Mouse (Mus musculus) liver, embryonic 15.5 days (tissue): ENCODE results near the gene Fndc3b. TPM values are rescaled to one million over a fixed set of nuclear protein-coding genes. Genes with fewer than 3 reads are reported as not detected.

Experiments used
- ATAC-seq: fragments of 200-750 bp; cut with Nextera tagmentation; 2 replicates; pipeline ENCODE4 v1.8.0; 2017; ENCODE audit warnings: moderate number of reproducible peaks, mild to moderate bottlenecking, moderate library complexity; ENCODE audit not compliant: insufficient read depth
- H3K27ac ChIP-seq: fragments of 300-500 bp; sonication (generic); replicated peaks from 2 replicates; pipeline ENCODE4 v1.5.1; 2015; ENCODE audit warnings: mild to moderate bottlenecking, inconsistent platforms
- H3K27me3 ChIP-seq: fragments of 300-500 bp; sonication (generic); 2 replicates; pipeline ENCODE4 v1.6.1; 2015; ENCODE audit warnings: mild to moderate bottlenecking, inconsistent platforms
- H3K36me3 ChIP-seq: fragments of 300-500 bp; sonication (generic); replicated peaks from 2 replicates; pipeline ENCODE4 v1.6.1; 2015; ENCODE audit warnings: moderate library complexity, mild to moderate bottlenecking, inconsistent platforms
- H3K4me1 ChIP-seq: fragments of 300-500 bp; sonication (generic); replicated peaks from 2 replicates; pipeline ENCODE4 v1.6.1; 2015; ENCODE audit warnings: inconsistent platforms
- H3K4me2 ChIP-seq: fragments of 300-500 bp; sonication (generic); 2 replicates; pipeline ENCODE4 v1.6.1; 2015; ENCODE audit warnings: moderate library complexity, mild to moderate bottlenecking, inconsistent platforms
- H3K4me3 ChIP-seq: fragments of 300-500 bp; sonication (generic); replicated peaks from 2 replicates; pipeline ENCODE4 v1.5.1; 2015; ENCODE audit warnings: mild to moderate bottlenecking, inconsistent platforms
- H3K9ac ChIP-seq: fragments of 300-500 bp; sonication (generic); 2 replicates; pipeline ENCODE4 v1.6.1; 2015; ENCODE audit warnings: moderate library complexity, mild to moderate bottlenecking, inconsistent platforms
- H3K9me3 ChIP-seq: fragments of 300-500 bp; sonication (generic); replicated peaks from 2 replicates; pipeline ENCODE4 v1.6.1; 2016; ENCODE audit warnings: inconsistent platforms
- WGBS: fragments of 180-500 bp; shearing (Covaris S2); methylation state at CpG from one replicate; pipeline ENCODE4 v1.1.7; 2015; ENCODE audit warnings: mixed read lengths; ENCODE audit not compliant: insufficient replicate concordance; 5-methylcytosine and 5-hydroxymethylcytosine counted together
- polyA plus RNA-seq: library from polyadenylated mRNA; unstranded; fragments of >200 nt; fragmentation: Nextera tagmentation; extraction: Ambion mirVana; gene quantifications from 2 replicates; pipeline ENCODE4 v1.2.1, GENCODE M21; 2015

Gene Fndc3b
- polyA plus RNA-seq, 1 experiment from 2014 or later, result 8.5 TPM

- Histone ChIP-seq H3K9ac (no peak overlapping the region), H3K4me3 (no peak overlapping the region), H3K36me3 (peaks cover 37% of the 10 kb centered on the region), H3K4me2 (no peak overlapping the region), H3K27me3 (no peaks in the 10 kb centered on the region), H3K9me3 (no peaks in the 10 kb centered on the region), H3K4me1 (no peaks in the 10 kb centered on the region), H3K27ac (no peak overlapping the region)
- ATAC-seq, result no peak
- 67% methylated on average over 6 of the region's 6 CpGs for WGBS
Measured at GRCm38 (mm10) chr3:27494698-27495097, 216.4 kb downstream of the Fndc3b start.

DNA sequence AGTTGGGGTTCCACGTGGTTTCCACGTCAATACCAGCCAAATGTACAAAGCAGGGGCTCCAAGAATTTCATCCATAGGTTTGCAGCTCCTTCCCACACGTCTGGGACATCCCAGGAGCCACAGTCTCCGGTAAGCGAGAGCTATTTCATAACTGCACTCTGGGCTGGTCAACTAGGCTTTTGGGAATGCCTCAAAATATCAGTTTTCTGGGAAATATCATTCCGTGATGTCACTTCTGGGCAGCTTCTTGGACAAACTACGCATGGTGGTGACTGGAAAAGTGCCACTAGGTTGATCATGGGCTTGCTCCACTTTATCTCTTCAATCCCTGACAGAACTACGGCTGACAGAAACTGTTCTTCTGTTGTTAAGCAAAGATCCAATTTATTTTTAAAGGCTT, 217.0 kb downstream of the Fndc3b start:
- ATAC-seq, result no peak

DNA sequence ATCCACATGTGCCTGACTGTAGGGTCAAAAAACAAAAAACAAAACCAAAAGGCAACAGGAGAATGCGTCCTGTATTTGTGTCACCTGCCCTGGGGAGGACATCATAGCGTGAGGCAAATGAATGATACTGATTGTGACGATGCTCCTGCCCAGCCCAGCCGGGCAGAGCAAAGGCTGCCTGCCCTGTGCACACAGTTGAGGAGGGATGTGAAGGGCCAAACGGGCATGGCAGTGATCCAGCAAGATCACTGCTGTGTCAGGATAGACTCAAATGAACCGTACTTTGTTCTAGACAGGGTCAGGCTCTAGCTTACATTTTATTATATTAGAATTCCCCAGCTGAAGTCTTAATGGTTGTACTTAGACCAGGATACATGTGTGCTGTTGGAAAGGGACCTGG, 219.3 kb downstream of the Fndc3b start:
- no peaks in the 10 kb centered on the region for H3K4me1 ChIP-seq
- no peak overlapping the region for H3K27ac ChIP-seq
- no peak overlapping the region for H3K9ac ChIP-seq
- no peaks in the 10 kb centered on the region for H3K27me3 ChIP-seq
- ATAC-seq, result no peak
- 68% methylated on average over 6 of the region's 6 CpGs for WGBS
- H3K9me3 ChIP-seq, result no peaks in the 10 kb centered on the region
- H3K4me3 ChIP-seq, result no peak overlapping the region
- H3K36me3 ChIP-seq, result peaks cover 35% of the 10 kb centered on the region; the same call in 1 of the 2 replicates
- no peak overlapping the region for H3K4me2 ChIP-seq

More for the DNA sequence above, 217.0 kb downstream of the Fndc3b start:
- no peak overlapping the region for H3K4me2 ChIP-seq
- no peak overlapping the region for H3K27ac ChIP-seq
- H3K4me1 ChIP-seq, result no peaks in the 10 kb centered on the region
- peaks cover 36% of the 10 kb centered on the region for H3K36me3 ChIP-seq
- WGBS, result 59% methylated on average over 8 of the region's 8 CpGs
- no peak overlapping the region for H3K4me3 ChIP-seq
- no peak overlapping the region for H3K9ac ChIP-seq
- H3K27me3 ChIP-seq, result no peaks in the 10 kb centered on the region
- no peaks in the 10 kb centered on the region for H3K9me3 ChIP-seq

GRCm38 (mm10) chr3:27491367-27491766, 219.7 kb downstream of the Fndc3b start:
- Histone ChIP-seq H3K9ac (no peak overlapping the region), H3K27me3 (no peaks in the 10 kb centered on the region), H3K27ac (no peak overlapping the region), H3K4me3 (no peak overlapping the region), H3K4me2 (no peak overlapping the region), H3K36me3 (peaks cover 36% of the 10 kb centered on the region; the same call in 1 of the 2 replicates), H3K4me1 (no peaks in the 10 kb centered on the region), H3K9me3 (no peaks in the 10 kb centered on the region)
- no peak for ATAC-seq
- 81% methylated on average over 8 of the region's 8 CpGs for WGBS

- ATAC-seq, result no peak
- no peak overlapping the region for H3K4me2 ChIP-seq
- H3K4me1 ChIP-seq, result no peaks in the 10 kb centered on the region
- H3K4me3 ChIP-seq, result no peak overlapping the region
- H3K36me3 ChIP-seq, result peaks cover 34% of the 10 kb centered on the region
- no peaks in the 10 kb centered on the region for H3K27me3 ChIP-seq
- no peak overlapping the region for H3K27ac ChIP-seq
- no peaks in the 10 kb centered on the region for H3K9me3 ChIP-seq
- 74% methylated on average over 9 of the region's 9 CpGs for WGBS
- H3K9ac ChIP-seq, result no peak overlapping the region
Measured at GRCm38 (mm10) chr3:27490891-27491290, 220.2 kb downstream of the Fndc3b start.

DNA sequence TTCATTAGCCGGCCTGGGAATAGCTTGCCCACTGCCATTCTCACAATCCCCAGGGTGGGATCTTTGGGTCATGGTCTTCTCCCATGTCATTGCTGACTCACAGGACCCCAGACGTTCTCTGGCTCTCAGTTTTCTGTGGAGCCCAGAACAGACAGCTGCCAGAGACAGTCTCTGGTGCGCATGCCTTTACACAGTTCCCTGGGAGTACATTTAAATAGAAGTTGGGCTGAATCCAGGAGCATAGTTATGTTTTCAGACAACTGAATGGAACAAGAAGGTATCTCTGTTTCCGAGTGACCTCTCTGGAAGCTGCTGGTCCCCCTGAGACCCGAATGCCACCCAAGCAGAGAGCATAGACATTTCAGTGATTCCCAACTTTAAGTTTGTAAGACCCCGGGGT, 221.6 kb downstream of the Fndc3b start:
- no peaks in the 10 kb centered on the region for H3K9me3 ChIP-seq

DNA sequence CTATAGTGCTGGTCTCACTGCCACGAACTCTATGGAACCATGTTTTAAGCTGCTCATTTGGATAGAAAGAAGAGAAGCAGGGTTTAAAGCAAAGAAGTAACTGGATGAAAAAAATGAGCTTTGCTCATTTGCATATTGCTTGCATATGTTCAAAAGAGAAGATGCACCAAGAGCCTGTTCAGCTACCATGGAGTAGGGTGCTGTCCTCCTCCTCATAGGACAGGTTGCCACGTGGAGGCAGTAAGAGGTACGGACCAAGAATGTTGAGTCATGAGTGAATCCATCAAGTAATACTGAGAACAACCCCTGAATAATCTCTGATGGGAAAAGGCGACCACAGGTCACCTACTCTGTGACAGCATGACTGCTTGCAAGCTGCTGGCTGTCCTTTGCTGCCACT, 226.0 kb downstream of the Fndc3b start:
- Histone ChIP-seq H3K9me3 (no peaks in the 10 kb centered on the region), H3K9ac (no peak overlapping the region), H3K36me3 (peaks cover 23% of the 10 kb centered on the region), H3K27me3 (no peaks in the 10 kb centered on the region), H3K4me2 (no peak overlapping the region), H3K4me3 (no peak overlapping the region), H3K27ac (no peak overlapping the region), H3K4me1 (no peaks in the 10 kb centered on the region)
- 71% methylated on average over 4 of the region's 4 CpGs for WGBS
- ATAC-seq, result no peak

More for the DNA sequence above, 221.6 kb downstream of the Fndc3b start:
- no peak overlapping the region for H3K27ac ChIP-seq
- WGBS, result 62% methylated on average over 6 of the region's 6 CpGs
- H3K4me1 ChIP-seq, result no peaks in the 10 kb centered on the region
- peaks cover 36% of the 10 kb centered on the region for H3K36me3 ChIP-seq
- H3K4me3 ChIP-seq, result no peak overlapping the region
- no peak for ATAC-seq
- no peak overlapping the region for H3K9ac ChIP-seq
- no peak overlapping the region for H3K4me2 ChIP-seq
- H3K27me3 ChIP-seq, result no peaks in the 10 kb centered on the region

- whole genome bisulfite sequencing, result 50% methylated on average over 3 of the region's 3 CpGs
- Histone ChIP-seq H3K4me1 (no peaks in the 10 kb centered on the region), H3K36me3 (peaks cover 24% of the 10 kb centered on the region)
Measured at GRCm38 (mm10) chr3:27484698-27485097, 226.4 kb downstream of the Fndc3b start.

GRCm38 (mm10) chr3:27483762-27484161, 227.3 kb downstream of the Fndc3b start:
- WGBS, result 68% methylated on average over 10 of the region's 10 CpGs
- H3K36me3 ChIP-seq, result peaks cover 33% of the 10 kb centered on the region
- H3K9ac ChIP-seq, result no peak overlapping the region
- ATAC-seq, result no peak
- H3K4me3 ChIP-seq, result no peak overlapping the region
- H3K27me3 ChIP-seq, result no peaks in the 10 kb centered on the region
- no peak overlapping the region for H3K27ac ChIP-seq
- H3K4me1 ChIP-seq, result no peaks in the 10 kb centered on the region
- H3K4me2 ChIP-seq, result no peak overlapping the region
- H3K9me3 ChIP-seq, result no peaks in the 10 kb centered on the region

More at GRCm38 (mm10) chr3:27484698-27485097, 226.4 kb downstream of the Fndc3b start:
- ATAC-seq, result no peak
- H3K9me3 ChIP-seq, result no peaks in the 10 kb centered on the region
- H3K9ac ChIP-seq, result no peak overlapping the region
- H3K27ac ChIP-seq, result no peak overlapping the region
- no peak overlapping the region for H3K4me3 ChIP-seq
- H3K27me3 ChIP-seq, result no peaks in the 10 kb centered on the region
- H3K4me2 ChIP-seq, result no peak overlapping the region

GRCm38 (mm10) chr3:27483321-27483720, 227.8 kb downstream of the Fndc3b start:
- WGBS, result 57% methylated on average over 3 of the region's 3 CpGs
- no peak overlapping the region for H3K27ac ChIP-seq
- no peak for ATAC-seq
- no peaks in the 10 kb centered on the region for H3K9me3 ChIP-seq
- no peak overlapping the region for H3K4me3 ChIP-seq
- H3K36me3 ChIP-seq, result peaks cover 36% of the 10 kb centered on the region
- H3K9ac ChIP-seq, result no peak overlapping the region
- H3K4me2 ChIP-seq, result no peak overlapping the region
- H3K27me3 ChIP-seq, result no peaks in the 10 kb centered on the region
- no peaks in the 10 kb centered on the region for H3K4me1 ChIP-seq

GRCm38 (mm10) chr3:27481738-27482137, 229.4 kb downstream of the Fndc3b start:
- Histone ChIP-seq H3K4me1 (no peaks in the 10 kb centered on the region), H3K27me3 (no peaks in the 10 kb centered on the region), H3K9me3 (no peaks in the 10 kb centered on the region), H3K4me2 (no peak overlapping the region), H3K27ac (no peak overlapping the region), H3K9ac (no peak overlapping the region), H3K4me3 (no peak overlapping the region), H3K36me3 (peaks cover 24% of the 10 kb centered on the region)
- ATAC-seq, result no peak
- WGBS, result 67% methylated on average over 5 of the region's 5 CpGs

DNA sequence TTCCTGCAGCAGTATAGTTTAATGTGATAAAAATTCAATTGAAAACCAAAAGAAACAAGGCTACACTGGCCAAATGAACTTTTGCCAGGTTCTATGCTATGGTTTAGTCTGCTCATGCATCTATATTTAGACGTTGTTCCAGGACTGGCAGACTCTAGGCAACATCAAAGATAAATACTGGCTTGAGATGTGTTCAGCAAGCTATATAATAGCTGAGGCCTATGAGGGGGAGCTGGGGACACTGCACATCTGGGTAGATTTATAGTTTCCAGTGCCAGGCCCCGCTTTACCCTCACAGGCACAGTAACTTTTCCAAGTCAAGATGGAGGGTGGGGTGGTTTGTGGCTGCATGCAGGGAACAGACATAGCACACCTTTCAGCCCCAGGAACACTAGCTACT, 231.7 kb downstream of the Fndc3b start:
- no peaks in the 10 kb centered on the region for H3K9me3 ChIP-seq
- no peak overlapping the region for H3K4me3 ChIP-seq
- ATAC-seq, result no peak
- H3K9ac ChIP-seq, result no peak overlapping the region
- H3K27me3 ChIP-seq, result no peaks in the 10 kb centered on the region
- H3K27ac ChIP-seq, result no peak overlapping the region
- 66% methylated on average over 2 of the region's 2 CpGs for WGBS
- no peaks in the 10 kb centered on the region for H3K4me1 ChIP-seq
- H3K36me3 ChIP-seq, result peaks cover 16% of the 10 kb centered on the region; the same call in 1 of the 2 replicates
- H3K4me2 ChIP-seq, result no peak overlapping the region
